Mouse (Mus musculus) kidney, embryonic 14.5 days (tissue): ENCODE data around the gene Pigg. TPM values are rescaled to one million over a fixed set of nuclear protein-coding genes. Genes with fewer than 3 reads are reported as not detected.
"Not testable (repeated sequence)": the region's sequence is repeated elsewhere in the genome, so short reads cannot be mapped to it uniquely, and the experiment has no call there.

Experiments
- ATAC-seq: fragments of 200-750 bp; cut with Nextera tagmentation; 2 replicates; pipeline ENCODE4 v1.8.0; 2017; ENCODE audit warnings: moderate number of reproducible peaks, mild to moderate bottlenecking, moderate TSS enrichment, moderate library complexity; ENCODE audit not compliant: low FRiP score, low TSS enrichment
- H3K27ac ChIP-seq: fragments of 300-500 bp; sonication (generic); 2 replicates; pipeline ENCODE4 v1.5.1; 2014; ENCODE audit warnings: low read depth, mild to moderate bottlenecking, low read length, moderate library complexity, mixed read lengths
- H3K27me3 ChIP-seq: fragments of 300-500 bp; sonication (generic); 2 replicates; pipeline ENCODE4 v1.6.1; 2014; ENCODE audit warnings: mild to moderate bottlenecking, low read length; ENCODE audit not compliant: control insufficient read depth, insufficient read depth
- H3K36me3 ChIP-seq: fragments of 300-500 bp; sonication (generic); 2 replicates; pipeline ENCODE4 v1.6.1; 2014; ENCODE audit warnings: low read length, mixed read lengths; ENCODE audit not compliant: control insufficient read depth, insufficient read depth
- H3K4me1 ChIP-seq: fragments of 300-500 bp; sonication (generic); 2 replicates; pipeline ENCODE4 v1.6.1; 2014; ENCODE audit warnings: low read length, mixed read lengths; ENCODE audit not compliant: control insufficient read depth, insufficient read depth
- H3K4me2 ChIP-seq: fragments of 300-500 bp; sonication (generic); replicated peaks from 2 replicates; pipeline ENCODE4 v1.6.1; 2014; ENCODE audit warnings: low read depth, mild to moderate bottlenecking, low read length
- H3K4me3 ChIP-seq: fragments of 300-500 bp; sonication (generic); 2 replicates; pipeline ENCODE4 v1.5.1; 2014; ENCODE audit warnings: mild to moderate bottlenecking, low read length
- H3K9ac ChIP-seq: fragments of 300-500 bp; sonication (generic); 2 replicates; pipeline ENCODE4 v1.6.1; 2014; ENCODE audit warnings: low read depth, mild to moderate bottlenecking, low read length, moderate library complexity
- H3K9me3 ChIP-seq: fragments of 300-500 bp; sonication (generic); 2 replicates; pipeline ENCODE4 v1.6.1; 2016; ENCODE audit warnings: low read length; ENCODE audit not compliant: control insufficient read depth
- WGBS: fragments of 180-500 bp; shearing (Covaris S2); extraction: QIAGEN DNeasy Blood & Tissue Kit; methylation state at CpG from one replicate; pipeline ENCODE4 v1.1.7; 2014; 5-methylcytosine and 5-hydroxymethylcytosine counted together
- polyA plus RNA-seq: library from polyadenylated mRNA; unstranded; fragments of >200 nt; fragmentation: Nextera tagmentation; extraction: Ambion mirVana; gene quantifications from 2 replicates; pipeline ENCODE4 v1.2.1, GENCODE M21; 2014

The Pigg gene
- polyA plus RNA-seq: 2.5 and 3.1 TPM in 2 replicates

GRCm38 (mm10) chr5:108312224-108313064 is at the start of gene Pigg:
Pigg (plus strand) TSS chr5:108312609.
- Histone ChIP-seq H3K4me3 (peak within 1 kb of the TSS; percentile 75), H3K27ac (peak within 1 kb of the TSS; percentile 74), H3K9me3 (no peaks in the 10 kb centered on the region), H3K4me1 (0 out of 2 replicates have a peak, but pooled peaks cover 3% of the 10 kb centered on the region), H3K4me2 (peak within 1 kb of the TSS; percentile 80), H3K9ac (peak within 1 kb of the TSS; percentile 77), H3K36me3 (no peaks in the 10 kb centered on the region), H3K27me3 (no peaks in the 10 kb centered on the region)
- ATAC-seq: peak; percentile 99
- under 1% methylated on average over 57 of the region's 57 CpGs for WGBS

- WGBS: 25% methylated on average over 4 of the region's 4 CpGs
- Histone ChIP-seq H3K4me3 (no peak overlapping the region), H3K4me2 (no peak overlapping the region), H3K9me3 (no peaks in the 10 kb centered on the region), H3K27ac (no peak overlapping the region), H3K4me1 (no peaks in the 10 kb centered on the region), H3K27me3 (no peaks in the 10 kb centered on the region), H3K9ac (no peak overlapping the region), H3K36me3 (no peaks in the 10 kb centered on the region)
- ATAC-seq: peak; percentile 75; the same call in 1 of the 2 replicates
Observed at GRCm38 (mm10) chr5:108262722-108263121, 49.7 kb upstream of the Pigg start.

DNA sequence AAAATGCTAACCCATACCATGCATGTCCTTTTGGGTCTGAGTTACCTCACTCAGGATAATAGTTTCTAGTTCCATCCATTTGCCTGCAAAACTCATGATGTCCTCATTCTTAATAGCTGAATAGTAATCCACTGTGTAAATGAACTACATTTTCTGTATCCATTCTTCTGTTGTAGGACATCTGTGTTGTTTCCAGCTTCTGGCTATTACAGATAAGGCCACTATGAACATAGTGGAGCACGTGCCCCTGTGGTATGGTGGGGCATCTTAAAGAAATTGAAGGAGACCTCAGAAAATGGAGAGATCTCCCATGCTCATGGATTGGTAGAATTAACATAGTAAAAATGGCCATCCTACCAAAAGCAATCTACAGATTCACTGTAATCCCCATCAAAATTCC is 48.6 kb upstream of the Pigg start:
- WGBS: 80% methylated on average over 1 of the region's 1 CpGs
- not testable (repeated sequence) for ATAC-seq, H3K4me3 ChIP-seq, H3K9me3 ChIP-seq, H3K27ac ChIP-seq, H3K36me3 ChIP-seq, H3K4me1 ChIP-seq, H3K9ac ChIP-seq, H3K27me3 ChIP-seq, H3K4me2 ChIP-seq

GRCm38 (mm10) chr5:108266990-108267389 is 45.4 kb upstream of the Pigg start:
- no peaks in the 10 kb centered on the region for H3K9me3 ChIP-seq
- H3K36me3 ChIP-seq: no peaks in the 10 kb centered on the region
- H3K4me1 ChIP-seq: peaks cover 10% of the 10 kb centered on the region
- no peak overlapping the region for H3K4me2 ChIP-seq
- H3K27me3 ChIP-seq: no peaks in the 10 kb centered on the region
- no peak overlapping the region for H3K27ac ChIP-seq
- H3K9ac ChIP-seq: no peak overlapping the region
- no peak overlapping the region for H3K4me3 ChIP-seq
- ATAC-seq: no peak

- Histone ChIP-seq H3K4me2 (peak within 1 kb of the TSS; percentile 52), H3K4me3 (peak within 1 kb of the TSS; percentile 96), H3K9me3 (no peaks in the 10 kb centered on the region), H3K36me3 (peaks cover 7% of the 10 kb centered on the region; the same call in 1 of the 2 replicates), H3K27ac (peak within 1 kb of the TSS; percentile 84), H3K27me3 (no peaks in the 10 kb centered on the region), H3K4me1 (peaks cover 10% of the 10 kb centered on the region), H3K9ac (peak within 1 kb of the TSS; percentile 95)
- 3% methylated on average over 53 of the region's 55 CpGs for WGBS
- ATAC-seq: peak; percentile 98
Observed at GRCm38 (mm10) chr5:108268127-108269062, 44.0 kb upstream of the Pigg start, which contains the start of gene Dr1. Dr1 (plus strand) TSS chr5:108268897.

DNA sequence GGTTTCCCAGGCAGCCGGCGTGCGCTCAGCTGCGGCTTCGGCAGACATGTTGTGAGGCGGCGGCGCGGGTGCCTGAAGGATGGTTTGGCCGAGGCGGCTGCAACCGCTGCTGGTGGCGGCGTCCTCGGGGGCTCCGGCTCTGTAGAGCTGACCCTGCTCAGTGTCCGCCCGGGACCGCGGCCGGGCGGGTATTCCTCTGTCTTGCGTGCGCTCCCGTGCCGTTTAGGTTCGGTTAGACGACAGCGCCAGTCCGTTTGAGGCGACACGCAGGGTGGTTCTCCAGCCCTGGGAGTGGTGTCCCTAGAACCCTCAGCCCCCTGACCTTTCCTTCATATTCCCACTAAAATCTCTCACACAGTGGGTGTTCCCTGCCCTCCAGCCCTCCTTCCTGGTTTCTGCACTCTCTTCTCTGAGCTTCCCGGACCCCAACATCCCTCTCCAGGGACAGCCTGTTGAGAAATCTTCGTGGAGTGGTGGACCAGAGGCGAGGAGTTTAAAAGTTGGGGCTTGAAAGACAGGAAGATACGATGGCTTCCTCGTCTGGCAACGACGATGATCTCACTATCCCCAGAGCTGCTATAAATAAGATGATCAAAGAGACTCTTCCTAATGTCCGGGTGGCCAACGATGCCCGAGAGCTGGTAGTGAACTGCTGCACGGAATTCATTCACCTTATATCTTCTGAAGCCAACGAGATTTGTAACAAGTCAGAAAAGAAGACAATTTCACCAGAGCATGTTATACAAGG is 43.2 kb upstream of the Pigg start:
- Histone ChIP-seq H3K27ac (peak overlapping the region; percentile 84), H3K4me1 (peaks cover 10% of the 10 kb centered on the region), H3K36me3 (peaks cover 7% of the 10 kb centered on the region; the same call in 1 of the 2 replicates), H3K9me3 (no peaks in the 10 kb centered on the region), H3K4me2 (peak overlapping the region; percentile 52), H3K4me3 (peak overlapping the region; percentile 96), H3K27me3 (no peaks in the 10 kb centered on the region), H3K9ac (peak overlapping the region; percentile 95)
- peak; percentile 71 for ATAC-seq
- WGBS: under 1% methylated on average over 44 of the region's 44 CpGs

- Histone ChIP-seq H3K9ac (peak overlapping the region; percentile 95), H3K4me2 (peak overlapping the region; percentile 52), H3K27me3 (no peaks in the 10 kb centered on the region), H3K36me3 (peaks cover 7% of the 10 kb centered on the region; the same call in 1 of the 2 replicates), H3K27ac (no peak overlapping the region), H3K4me1 (peaks cover 10% of the 10 kb centered on the region), H3K9me3 (no peaks in the 10 kb centered on the region), H3K4me3 (peak overlapping the region; percentile 96)
- WGBS: 6% methylated on average over 7 of the region's 7 CpGs
- ATAC-seq: no peak
Observed at GRCm38 (mm10) chr5:108269811-108270151, 42.6 kb upstream of the Pigg start.

DNA sequence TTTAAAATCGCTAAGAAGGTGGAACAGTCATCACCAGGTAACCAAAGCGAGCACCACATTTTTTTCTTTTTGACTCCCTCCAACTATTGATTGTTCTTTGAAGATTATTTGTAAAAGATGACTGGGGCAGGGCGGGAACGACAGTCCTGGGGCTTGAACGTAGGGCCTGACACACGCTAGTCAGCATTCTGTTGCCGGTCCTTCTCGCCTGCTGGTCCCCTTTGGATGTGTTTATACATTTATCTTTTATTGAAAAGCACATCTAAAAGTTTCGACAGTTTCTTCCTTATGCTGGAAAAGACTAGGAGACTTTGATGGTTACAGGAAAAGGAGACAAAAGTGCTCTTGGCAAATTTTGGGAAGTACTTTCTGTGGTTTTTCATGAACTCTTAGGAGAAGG is 42.0 kb upstream of the Pigg start:
- Histone ChIP-seq H3K36me3 (peaks cover 7% of the 10 kb centered on the region; the same call in 1 of the 2 replicates), H3K4me1 (peaks cover 10% of the 10 kb centered on the region), H3K4me2 (peak overlapping the region; percentile 52), H3K9ac (peak overlapping the region; percentile 95; the same call in 1 of the 2 replicates), H3K9me3 (no peaks in the 10 kb centered on the region), H3K27ac (no peak overlapping the region), H3K4me3 (peak overlapping the region; percentile 96), H3K27me3 (no peaks in the 10 kb centered on the region)
- no peak for ATAC-seq
- WGBS: 38% methylated on average over 9 of the region's 9 CpGs
